Mouse (Mus musculus) ovary, postnatal 10 days (tissue): ENCODE results near the gene Rab19.
"Not testable (repeated sequence)": the region's sequence is repeated elsewhere in the genome, so short reads cannot be mapped to it uniquely, and the experiment has no call there.

Experiments
- DNase-seq: peaks from one replicate; pipeline ENCODE4 v3.0.0; 2022; ENCODE audit warnings: low spot score

Gene Rab19

DNA sequence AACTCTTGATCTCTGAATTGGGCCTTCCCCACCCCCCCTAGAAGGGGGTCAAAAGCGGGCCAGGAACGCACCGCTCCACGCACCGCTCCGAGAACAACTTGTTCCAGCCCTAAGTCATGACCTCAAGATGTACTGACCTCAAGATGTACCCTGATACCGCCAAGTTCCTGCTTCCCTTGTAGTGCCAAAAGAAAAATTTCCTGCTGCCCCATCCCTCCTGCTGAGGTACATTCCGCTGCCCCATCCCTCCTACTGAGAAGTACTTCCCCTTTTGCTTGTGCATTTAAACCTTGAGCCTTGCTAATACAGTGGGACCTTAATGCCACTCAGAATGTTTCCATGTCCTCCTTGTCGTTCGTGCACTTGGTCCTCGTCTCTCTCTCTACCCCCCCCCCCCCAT is 49.7 kb downstream of the Rab19 start:
- DNase-seq, result no peak

DNA sequence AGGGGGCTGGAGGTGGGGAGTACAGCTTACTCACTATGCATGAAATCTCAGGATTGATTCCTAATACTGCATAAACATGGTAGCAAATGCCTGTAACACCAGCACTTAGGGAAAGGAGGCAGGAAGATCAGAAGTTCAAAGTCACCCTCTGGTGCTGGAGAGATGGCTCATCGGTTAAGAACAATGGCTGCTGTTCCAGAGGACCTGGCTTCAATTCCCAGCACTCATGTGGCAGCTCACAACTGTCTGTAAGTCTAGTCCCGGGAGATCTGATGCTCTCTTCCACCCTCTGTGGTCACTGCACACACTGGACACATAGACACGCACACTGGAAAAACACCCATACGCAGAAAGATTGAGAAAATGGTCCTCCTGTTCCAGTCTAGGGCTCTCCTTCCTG is 52.2 kb downstream of the Rab19 start:
- DNase-seq, result no peak

DNA sequence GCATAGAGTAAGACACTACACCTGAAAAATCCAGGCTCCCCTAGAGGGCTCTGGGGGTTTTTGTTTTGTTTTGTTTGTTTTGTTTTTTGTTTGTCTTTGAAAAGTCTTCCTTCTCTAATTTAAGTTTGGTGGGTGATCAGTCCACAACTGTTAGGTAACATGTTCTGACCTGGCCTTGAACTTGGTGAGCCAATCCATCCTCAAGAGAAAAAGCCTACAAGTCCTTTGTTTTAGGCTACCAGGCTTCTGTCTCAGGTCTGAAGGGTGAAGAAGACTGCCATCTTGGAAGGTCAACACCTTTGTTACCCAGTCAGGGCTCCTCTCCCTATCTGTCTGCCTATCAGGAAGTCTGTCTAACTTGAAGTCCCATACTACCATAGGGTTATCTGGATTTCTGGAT is 52.7 kb downstream of the Rab19 start:
- no peak for DNase-seq

DNA sequence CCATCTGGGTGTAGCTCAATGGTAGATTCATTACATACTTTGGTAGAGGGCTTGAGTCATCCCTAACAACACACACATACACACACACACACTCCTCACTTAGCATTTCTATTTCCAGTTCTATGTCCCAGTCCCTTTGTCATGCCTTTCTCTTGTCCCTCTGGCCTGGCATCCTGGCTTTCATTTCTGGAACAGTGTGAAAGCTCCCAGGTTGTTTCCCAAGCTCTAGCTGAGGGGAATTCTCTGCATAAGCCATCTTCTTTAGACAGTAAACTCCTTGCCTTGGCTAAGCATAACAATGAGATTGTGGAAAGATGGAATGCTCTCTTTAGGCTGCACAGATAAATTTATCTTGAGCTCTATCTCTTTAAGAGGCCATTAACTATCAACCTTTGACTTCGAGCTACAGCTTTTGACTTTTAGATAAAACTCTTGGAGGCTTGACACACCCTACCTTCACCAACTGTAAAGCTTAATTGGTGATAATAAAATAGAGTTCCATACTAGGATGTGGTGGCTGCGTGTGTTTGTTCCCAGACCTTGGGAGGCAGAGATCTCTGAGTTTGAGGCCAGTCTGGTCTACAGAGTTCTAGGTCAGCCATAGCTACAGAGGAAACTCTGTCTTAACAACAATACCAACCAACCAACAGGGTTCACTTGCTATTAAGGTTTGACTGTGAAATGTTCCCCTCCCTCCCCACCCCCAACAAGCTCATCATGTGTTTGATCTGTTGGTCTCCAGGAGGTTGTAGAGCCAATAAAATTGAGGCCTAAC is 53.3 kb downstream of the Rab19 start:
- DNase-seq, result no peak

DNA sequence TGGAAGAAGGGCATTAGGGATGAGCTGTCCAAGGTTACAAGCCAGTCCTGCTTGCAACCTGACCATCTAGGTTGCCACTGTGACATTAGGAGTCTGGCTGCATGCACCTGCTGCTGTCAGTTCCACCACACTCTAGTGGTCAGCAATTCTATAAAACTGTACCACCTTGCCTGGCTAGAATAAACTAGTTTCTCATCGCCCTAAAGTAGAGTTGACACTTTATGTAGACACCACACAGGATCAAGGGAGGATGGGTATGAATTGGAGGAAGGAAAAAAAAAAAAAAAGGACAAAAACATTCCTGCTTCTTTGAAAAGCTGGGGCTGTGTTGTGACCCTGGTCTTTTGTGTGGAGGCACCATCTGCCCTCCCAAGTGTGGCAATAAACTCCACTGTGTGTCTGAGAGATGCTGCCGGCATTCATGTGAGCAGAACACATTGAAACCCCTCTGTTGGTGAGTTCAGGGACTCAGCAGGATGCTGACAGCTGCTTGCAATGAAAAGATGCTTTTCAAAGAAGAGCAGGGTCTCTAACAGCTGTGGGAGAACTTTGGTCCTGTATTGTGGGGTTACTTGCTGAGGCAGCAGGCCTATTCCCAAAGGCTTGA is 54.0 kb downstream of the Rab19 start:
- DNase-seq, result no peak

DNA sequence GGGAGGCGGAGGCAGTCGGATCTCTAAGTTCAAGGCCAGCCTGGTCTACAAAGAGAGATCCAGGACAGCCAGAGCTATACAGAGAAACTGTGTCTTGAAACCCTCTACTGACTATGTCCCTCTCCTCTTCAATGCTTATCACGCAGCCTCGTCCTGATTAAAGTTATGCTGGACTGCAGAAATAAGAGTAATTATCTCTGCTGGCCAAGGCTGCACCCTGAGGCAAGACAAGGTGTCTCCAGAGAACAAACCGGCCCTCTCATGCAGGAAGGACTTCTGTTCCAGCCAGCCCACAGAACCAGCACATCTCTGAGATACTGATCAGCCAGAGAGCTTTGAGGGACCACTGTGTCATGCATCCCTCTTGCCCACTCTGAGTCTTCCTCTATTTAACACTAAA is 54.9 kb downstream of the Rab19 start:
- no peak for DNase-seq

DNA sequence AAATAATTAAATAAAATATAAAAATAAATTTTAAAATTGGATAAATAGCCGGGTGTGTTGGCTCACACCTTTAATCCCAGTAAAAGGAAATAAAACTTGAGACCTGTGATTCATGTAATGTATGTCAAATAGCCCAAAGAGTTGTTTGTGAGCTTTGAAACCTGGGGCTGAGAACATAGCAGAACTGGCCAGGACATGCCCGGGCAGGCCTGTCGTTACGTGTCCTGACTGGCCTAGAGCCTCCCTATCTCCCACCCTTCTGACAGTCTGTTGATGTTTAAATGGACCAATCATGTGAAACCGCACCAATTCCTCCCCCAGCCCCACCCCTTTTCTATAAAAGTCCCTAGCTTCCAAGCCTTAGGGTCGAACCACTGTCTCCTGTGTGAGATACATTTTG is 56.5 kb downstream of the Rab19 start:
- DNase-seq, result not testable (repeated sequence)
